Comparison of ENCODE assay signal across 8 mouse cellular contexts in the genomic region with DNA sequence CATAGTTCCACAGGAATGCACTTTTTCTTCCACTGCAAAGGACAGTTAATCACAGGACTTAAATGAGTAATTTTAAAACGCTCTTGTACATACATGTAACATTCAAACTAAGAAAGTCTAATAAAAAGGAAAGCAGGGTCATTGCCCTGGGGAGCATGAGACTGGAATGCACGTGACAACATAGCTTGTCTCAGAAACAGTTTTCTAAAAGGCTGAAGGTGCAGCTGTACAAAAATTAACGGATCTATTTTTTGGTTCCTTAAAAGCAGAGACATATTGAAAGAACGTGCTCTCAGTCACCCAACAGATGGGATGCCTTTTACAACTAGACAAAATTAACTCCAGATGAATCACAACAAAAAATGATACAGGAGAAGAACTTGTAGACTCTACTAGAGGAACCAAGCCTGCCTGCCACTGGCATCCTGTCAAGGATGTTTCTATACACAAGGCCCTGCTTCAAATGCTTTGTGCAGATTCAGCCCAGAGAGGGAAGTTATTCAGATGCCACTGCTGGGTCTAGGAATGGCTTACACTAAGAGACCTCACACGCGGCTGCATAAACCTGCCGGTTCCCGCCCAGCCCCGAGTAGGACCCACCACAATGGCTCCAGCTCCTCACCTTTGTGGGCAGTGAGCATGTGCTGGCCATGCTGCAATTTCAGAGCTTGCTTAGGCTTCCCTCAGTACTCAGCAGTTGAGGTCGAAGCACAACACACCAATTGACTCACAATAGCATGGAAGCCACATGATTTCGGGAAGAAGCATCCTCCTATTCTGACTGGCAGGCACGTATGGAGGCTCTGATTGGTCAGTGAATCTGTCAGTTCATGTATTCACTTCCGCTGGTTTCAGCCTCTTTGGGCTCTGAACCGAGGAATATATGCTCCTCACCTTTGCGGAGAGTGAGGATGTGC. TPM values are rescaled to one million over a fixed set of nuclear protein-coding genes. Genes with fewer than 3 reads are reported as not detected.
DNase-seq lines count a peak whose midpoint lies in the region; ATAC-seq and TF ChIP-seq lines count a peak whose summit lies in the region.
"Not testable (repeated sequence)": the region's sequence is repeated elsewhere in the genome, so short reads cannot be mapped to it uniquely, and the experiment has no call there.

No protein-coding gene starts in this region.

- not testable (repeated sequence) for H3K4me1 ChIP-seq in forebrain, embryonic 11.5 days (replicated peaks; ENCODE audit: control insufficient read depth, insufficient read depth, low read length); heart, embryonic 12.5 days (replicated peaks); intestine, embryonic 14.5 days (replicated peaks; ENCODE audit: control insufficient read depth, insufficient read depth, low read length); limb, embryonic 13.5 days; neural tube, embryonic 12.5 days; testis, adult 2 months (ENCODE audit: control insufficient read depth, insufficient read depth, low read length)

- H3K4me2 ChIP-seq in forebrain, embryonic 11.5 days (ENCODE audit: low read depth, low read length, severe bottlenecking); heart, embryonic 12.5 days; limb, embryonic 13.5 days (replicated peaks); neural tube, embryonic 12.5 days (replicated peaks): not testable (repeated sequence)
- H3K4me2 ChIP-seq in intestine, embryonic 14.5 days (ENCODE audit: low read length) = peak overlapping the region; percentile 23

- not testable (repeated sequence) for H3K27ac ChIP-seq in forebrain, embryonic 11.5 days (ENCODE audit: low read depth, low read length); heart, embryonic 12.5 days (ENCODE audit: poor library complexity, severe bottlenecking); intestine, embryonic 14.5 days (ENCODE audit: low read depth); limb, embryonic 13.5 days; neural tube, embryonic 12.5 days
- peak overlapping the region; percentile 48 for H3K27ac ChIP-seq in macrophage
- peak overlapping the region; percentile 94 for H3K27ac ChIP-seq in testis, adult 2 months (ENCODE audit: control insufficient read depth, insufficient read depth, low read depth, low read length)

- TF ChIP-seq CTCF in testis, adult 2 months (IDR thresholded peaks at IDR 0.05; ENCODE audit: control insufficient read depth, insufficient read depth, insufficient replicate concordance, low read depth, low read length) = not testable (repeated sequence)

- not testable (repeated sequence) for H3K9ac ChIP-seq in forebrain, embryonic 11.5 days (ENCODE audit: low read length); heart, embryonic 12.5 days; intestine, embryonic 14.5 days (ENCODE audit: low read length); limb, embryonic 13.5 days; neural tube, embryonic 12.5 days

- TF ChIP-seq POLR2A in testis, adult 2 months (IDR thresholded peaks at IDR 0.05; ENCODE audit: control insufficient read depth, low read depth, low read length) = not testable (repeated sequence)

- peak; percentile 70 for ATAC-seq in forebrain, embryonic 11.5 days (replicated peaks; ENCODE audit: low FRiP score)
- peak; percentile 72 for ATAC-seq in heart, embryonic 12.5 days (ENCODE audit: insufficient number of reproducible peaks, low FRiP score)
- peak; percentile 95 for ATAC-seq in intestine, embryonic 14.5 days (replicated peaks; ENCODE audit: low FRiP score, low TSS enrichment, low read depth)
- peak; percentile 59 for ATAC-seq in limb, embryonic 13.5 days (ENCODE audit: low FRiP score, low read depth)
- ATAC-seq in neural tube, embryonic 12.5 days (ENCODE audit: low FRiP score, low read depth) = peak; percentile 86

- H3K9me3 ChIP-seq in forebrain, embryonic 11.5 days (ENCODE audit: control insufficient read depth, low read length); intestine, embryonic 14.5 days (ENCODE audit: control insufficient read depth, low read length): not testable (repeated sequence)
- peaks cover 17% of the 10 kb centered on the region for H3K9me3 ChIP-seq in heart, embryonic 12.5 days (replicated peaks)
- peaks cover 21% of the 10 kb centered on the region; the same call in 1 of the 2 replicates for H3K9me3 ChIP-seq in limb, embryonic 13.5 days
- peaks cover 10% of the 10 kb centered on the region; the same call in 1 of the 2 replicates for H3K9me3 ChIP-seq in neural tube, embryonic 12.5 days

- H3K4me3 ChIP-seq in forebrain, embryonic 11.5 days (ENCODE audit: low read depth, low read length) = peak overlapping the region; percentile 12; the same call in 1 of the 2 replicates
- H3K4me3 ChIP-seq in heart, embryonic 12.5 days = peak overlapping the region; percentile 40
- peak overlapping the region; percentile 25 for H3K4me3 ChIP-seq in intestine, embryonic 14.5 days (ENCODE audit: low read depth, low read length)
- H3K4me3 ChIP-seq in limb, embryonic 13.5 days = peak overlapping the region; percentile 34
- peak overlapping the region; percentile 23 for H3K4me3 ChIP-seq in macrophage (ENCODE audit: inconsistent target)
- H3K4me3 ChIP-seq in neural tube, embryonic 12.5 days = peak overlapping the region; percentile 22; the same call in 1 of the 2 replicates
- peak overlapping the region; percentile 91 for H3K4me3 ChIP-seq in testis, adult 2 months (ENCODE audit: control insufficient read depth, low read depth, low read length)

- not testable (repeated sequence) for H3K27me3 ChIP-seq in forebrain, embryonic 11.5 days (ENCODE audit: control insufficient read depth, insufficient read depth, low read length); heart, embryonic 12.5 days (replicated peaks); intestine, embryonic 14.5 days (replicated peaks; ENCODE audit: control insufficient read depth, insufficient read depth, low read length); limb, embryonic 13.5 days; neural tube, embryonic 12.5 days (replicated peaks); testis, adult 2 months (ENCODE audit: control insufficient read depth, insufficient read depth, low read length)

- WGBS in forebrain, embryonic 11.5 days = 50% methylated on average over 10 of the region's 15 CpGs
- 37% methylated on average over 10 of the region's 15 CpGs for WGBS in heart, embryonic 12.5 days
- 50% methylated on average over 10 of the region's 15 CpGs for WGBS in intestine, embryonic 14.5 days
- 45% methylated on average over 10 of the region's 15 CpGs for WGBS in limb, embryonic 13.5 days
- WGBS in macrophage (ENCODE audit: missing documents) = 59% methylated on average over 9 of the region's 15 CpGs
- 52% methylated on average over 10 of the region's 15 CpGs for WGBS in neural tube, embryonic 12.5 days

- not testable (repeated sequence) for H3K36me3 ChIP-seq in forebrain, embryonic 11.5 days (ENCODE audit: control insufficient read depth, insufficient read depth, low read length); heart, embryonic 12.5 days; intestine, embryonic 14.5 days (ENCODE audit: control insufficient read depth, insufficient read depth, low read length); limb, embryonic 13.5 days; macrophage (ENCODE audit: inconsistent target); neural tube, embryonic 12.5 days; testis, adult 2 months (ENCODE audit: control insufficient read depth, insufficient read depth, low read length)

- H3K79me2 ChIP-seq in macrophage (ENCODE audit: inconsistent target) = peaks cover 46% of the 10 kb centered on the region

- peak; percentile 37 for DNase-seq in brain, adult 2 months (ENCODE audit: low read depth, low spot score)
- DNase-seq in forebrain, embryonic 11.5 days (ENCODE audit: low spot score); intestine, embryonic 14.5 days (ENCODE audit: low spot score): not testable (repeated sequence)

RNA-seq across cellular contexts. Expression of a gene that starts 0.6 kb away (rescaled TPM):
- 2.7 and 3.0 TPM in 2 replicates for polyA plus RNA-seq in forebrain, embryonic 11.5 days (2014; fragmentation: Nextera tagmentation; extraction: Ambion mirVana)
- polyA plus RNA-seq in heart, embryonic 12.5 days (2016; fragmentation: Nextera tagmentation; extraction: Ambion mirVana) = 1.6 TPM in 2 replicates
- polyA plus RNA-seq in intestine, embryonic 14.5 days (2014; fragmentation: Nextera tagmentation; extraction: Ambion mirVana) = 3.4 and 3.8 TPM in 2 replicates
- polyA plus RNA-seq in limb, embryonic 13.5 days (2015; fragmentation: Nextera tagmentation; extraction: Ambion mirVana) = 2.7 and 3.2 TPM in 2 replicates
- 10 to 100 TPM in 20 of 26 experiments, 1 to 10 TPM in 6; 4.9 to 38.4 (median 20.9) TPM for total RNA-seq in macrophage (2018; cell fraction: chromatin; rRNA removed)
- 1 to 10 TPM; 1.2 to 6.3 (median 3.8) TPM for total RNA-seq in macrophage (2018; cell fraction: cytosol; rRNA removed)
- 10 to 100 TPM in 15 of 26 experiments, 1 to 10 TPM in 11; 3.7 to 34.8 (median 11.2) TPM for total RNA-seq in macrophage (2018; cell fraction: nucleus; rRNA removed)
- polyA plus RNA-seq in macrophage (2018) = 3.7 to 6.2 TPM (median 3.7 TPM) in 3 replicates
- polyA plus RNA-seq in neural tube, embryonic 12.5 days (2016; fragmentation: Nextera tagmentation; extraction: Ambion mirVana) = 3.0 and 3.5 TPM in 2 replicates
- polyA plus RNA-seq in testis, adult 2 months (2012; rRNA removed) = 2.4 and 2.5 TPM in 2 replicates

Comparison
In these comparisons a context has a peak if more than half of its experiments do, and no peak if none do; other contexts are left out.
1. H3K4me3 ChIP-seq: peak in every context shown above with its lines; median percentile 91 in testis, adult 2 months; 40 in heart, embryonic 12.5 days; 34 in limb, embryonic 13.5 days; 25 in intestine, embryonic 14.5 days; 23 in macrophage; 22 in neural tube, embryonic 12.5 days; 12 in forebrain, embryonic 11.5 days.